Mouse (Mus musculus) adrenal gland, adult 18-20 months (tissue): ENCODE data around the gene Ppig. TPM values are rescaled to one million over a fixed set of nuclear protein-coding genes. Genes with fewer than 3 reads are reported as not detected.
"Not testable (repeated sequence)": the region's sequence is repeated elsewhere in the genome, so short reads cannot be mapped to it uniquely, and the experiment has no call there.

Experiments
- DNase-seq, 2 experiments: peaks; one replicate each; pipeline ENCODE4 v3.0.0; 2021 to 2022; ENCODE audit warnings: low spot score in 2 of 2
- long read RNA-seq, 2 experiments: library from polyadenylated mRNA; stranded (forward); transcript quantifications; one replicate each; pipeline ENCODE4 v2.0.0; 2021
- total RNA-seq, 2 experiments: library from RNA; stranded (reverse); gene quantifications; 1 replicate in 1 of 2; 2 replicates in 1 of 2; pipeline ENCODE4 v1.2.3; 2021

The Ppig gene
- total RNA-seq, result 10 to 100 TPM; 61.5 to 65.5 TPM
- long read RNA-seq, experiment 1, full-length matches to known transcripts, result 19 of 25 reads
- long read RNA-seq, experiment 1, partial matches to known transcripts, result 1 of 25 reads
- long read RNA-seq, experiment 1, other reads (novel, unspliced or antisense), result 5 of 25 reads
- long read RNA-seq, experiment 2, full-length matches to known transcripts, result 23 of 39 reads
- long read RNA-seq, experiment 2, partial matches to known transcripts, result 9 of 39 reads
- long read RNA-seq, experiment 2, other reads (novel, unspliced or antisense), result 7 of 39 reads

DNA sequence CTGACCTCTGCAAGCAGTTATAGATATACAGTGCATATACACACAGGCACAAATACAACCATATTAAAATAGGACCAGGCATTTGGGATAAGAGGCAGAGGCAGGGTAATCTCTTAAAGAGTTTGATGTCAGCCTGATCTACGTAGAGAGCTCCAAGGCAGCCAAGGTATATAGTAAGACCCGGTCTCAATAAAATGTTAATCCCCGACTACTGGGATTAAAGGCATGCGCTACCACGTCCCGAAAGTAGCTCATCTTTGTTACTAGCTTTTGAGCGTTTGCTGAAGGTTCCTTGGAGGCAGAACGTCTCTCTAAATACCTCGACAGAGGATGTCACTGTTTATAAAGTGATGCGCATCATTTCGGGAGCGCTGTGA is at the start of gene Ppig:
Gene Ppig, plus strand, starts transcription at position 273 of the 377 bp plus-strand sequence.
- DNase-seq, result no peak

DNA sequence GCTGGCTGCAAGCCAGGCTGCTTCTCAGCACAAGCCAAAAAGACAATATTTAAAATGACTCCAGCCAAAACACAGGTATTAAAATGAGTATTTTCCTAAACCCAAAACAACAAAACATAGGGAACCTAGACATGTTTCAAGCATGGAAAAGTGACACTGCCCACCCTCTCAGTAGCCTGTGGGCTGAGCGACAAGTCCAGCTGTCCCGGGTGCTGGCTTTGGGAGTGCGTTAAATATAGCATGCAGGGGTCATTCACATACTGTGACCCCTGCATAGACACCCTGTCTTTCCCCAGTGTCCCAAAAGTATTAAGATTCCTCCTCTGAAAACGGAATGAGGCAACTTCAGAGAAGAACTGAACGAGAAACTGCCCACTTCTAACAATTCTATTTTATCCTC is 48.6 kb upstream of the Ppig start:
- no peak for DNase-seq

DNA sequence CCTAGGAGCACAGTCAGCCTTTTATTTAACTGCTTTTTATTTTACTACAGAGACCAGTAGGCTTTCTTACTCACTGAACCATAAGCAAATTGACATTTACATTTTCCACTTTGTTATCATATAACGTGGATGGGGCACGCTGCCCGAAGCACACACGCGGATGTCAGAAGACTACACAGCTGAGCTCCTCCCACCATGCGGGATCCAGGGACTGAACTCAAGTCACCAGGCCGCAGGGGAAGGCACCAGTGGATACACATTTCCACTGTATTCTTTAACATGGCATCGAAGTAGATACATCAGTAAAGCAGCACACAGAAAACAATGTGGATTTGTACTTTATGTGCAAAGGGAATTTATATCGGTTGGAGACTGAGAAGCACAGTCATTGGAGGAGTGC is 47.1 kb upstream of the Ppig start:
- no peak for DNase-seq

DNA sequence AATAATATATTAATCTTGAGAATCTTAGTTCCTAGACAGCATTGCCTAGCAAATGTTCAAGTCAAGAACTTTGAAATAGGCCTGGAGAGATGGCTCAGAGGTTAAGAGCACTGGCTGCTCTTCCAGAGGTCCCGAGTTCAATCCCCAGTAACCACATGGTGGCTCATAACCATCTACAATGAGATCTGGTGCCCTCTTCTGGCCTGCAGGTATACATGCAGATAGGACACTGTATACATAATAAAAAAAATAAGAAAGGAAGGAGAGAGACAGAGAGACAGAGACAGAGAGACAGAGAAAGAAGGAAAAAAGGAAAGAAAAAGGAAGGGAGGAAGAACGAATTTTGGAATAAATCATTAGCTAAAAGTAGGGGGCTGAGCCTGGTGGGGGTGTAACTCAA is 45.6 kb upstream of the Ppig start:
- no peak for DNase-seq

DNA sequence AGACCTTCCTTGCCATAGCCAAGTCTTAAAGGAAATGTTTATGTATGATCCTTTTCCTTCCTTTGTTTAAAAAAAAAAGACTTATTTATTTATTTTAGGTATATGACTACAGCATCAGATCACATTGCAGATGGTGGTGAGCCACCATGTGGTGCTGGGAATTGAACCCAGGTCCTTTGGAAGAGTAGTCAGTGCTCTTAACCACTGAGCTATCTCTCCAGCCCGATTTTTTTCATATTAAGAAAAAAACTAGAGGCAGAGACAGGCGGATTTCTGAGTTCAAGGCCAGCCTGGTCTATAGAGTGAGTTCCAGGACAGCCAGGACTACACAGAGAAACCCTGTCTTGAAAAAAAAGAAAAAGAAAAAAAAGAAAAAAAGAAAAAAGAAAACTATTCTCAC is 45.1 kb upstream of the Ppig start:
- DNase-seq, result not testable (repeated sequence)

DNA sequence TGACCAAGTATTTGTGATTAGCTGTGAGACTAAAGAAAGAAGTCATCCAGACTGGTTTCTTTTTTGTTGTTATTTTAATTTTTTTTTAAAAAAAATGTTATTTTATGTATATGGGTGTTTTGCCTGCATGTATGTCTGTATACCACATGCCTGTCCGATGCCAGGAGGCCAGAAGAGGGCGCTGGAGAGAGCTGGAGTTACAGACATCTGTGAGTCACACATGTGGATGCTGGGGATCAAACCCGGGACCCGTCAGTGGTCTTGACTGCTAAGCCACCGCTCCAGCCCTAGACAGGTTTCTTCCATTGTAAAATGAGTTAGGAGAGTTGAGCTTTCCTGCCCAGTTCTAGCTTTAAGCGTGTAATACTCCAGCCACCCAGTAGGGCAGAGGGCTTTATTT is 42.4 kb upstream of the Ppig start:
- no peak for DNase-seq

DNA sequence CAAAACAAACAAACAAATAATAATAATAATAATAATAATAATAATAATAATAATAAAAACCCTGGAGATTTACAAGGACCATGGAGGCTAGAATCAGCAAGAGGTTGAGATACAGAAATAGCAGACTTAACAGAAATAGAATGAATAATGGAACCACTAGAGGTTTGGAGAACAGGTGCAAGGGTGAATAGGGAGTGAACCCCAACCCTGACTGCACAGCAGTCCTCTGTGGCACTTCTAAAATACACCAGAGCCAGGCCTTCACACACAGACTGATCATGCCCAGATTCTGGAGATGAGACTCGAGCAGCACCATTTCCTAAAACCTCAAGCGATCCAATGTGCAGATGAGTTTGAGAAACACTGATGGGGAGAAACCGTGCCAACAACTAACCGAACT is 40.4 kb upstream of the Ppig start:
- DNase-seq, result no peak

DNA sequence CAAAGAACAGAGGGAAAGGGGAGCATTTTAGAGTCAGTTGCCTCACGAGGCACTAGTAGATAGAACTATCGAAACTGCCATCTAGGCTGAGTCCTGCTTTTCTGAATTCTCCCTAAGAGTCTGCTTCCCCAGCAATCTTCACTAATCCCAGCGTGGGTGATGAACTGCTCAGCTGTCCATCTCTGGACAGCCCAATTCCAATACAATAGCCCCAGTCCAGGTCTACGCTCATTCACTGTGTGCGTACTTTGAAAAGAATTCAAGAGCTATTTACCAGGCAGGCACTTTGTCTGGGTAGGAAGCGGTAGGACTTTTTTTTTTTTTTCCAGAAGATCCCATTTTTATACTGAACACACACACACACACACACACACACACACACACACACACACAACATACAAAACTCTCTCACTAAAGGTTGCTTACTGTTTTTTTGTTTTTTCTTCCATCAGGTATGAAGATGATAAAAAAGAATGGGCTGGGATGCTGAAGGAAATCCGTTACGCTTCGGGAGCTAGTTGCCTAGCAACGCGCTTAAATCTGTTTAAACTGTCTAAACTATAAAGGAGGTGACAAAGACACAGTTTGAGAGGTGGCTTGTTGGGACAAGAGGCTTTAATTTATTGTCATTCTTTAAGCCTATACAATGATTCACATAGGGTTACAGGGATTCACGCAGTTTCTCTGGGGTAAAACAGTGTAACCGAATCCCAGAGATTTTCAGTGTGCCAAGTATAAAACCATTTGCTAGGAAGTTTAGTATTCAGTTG is 39.1 kb upstream of the Ppig start:
- no peak for DNase-seq

DNA sequence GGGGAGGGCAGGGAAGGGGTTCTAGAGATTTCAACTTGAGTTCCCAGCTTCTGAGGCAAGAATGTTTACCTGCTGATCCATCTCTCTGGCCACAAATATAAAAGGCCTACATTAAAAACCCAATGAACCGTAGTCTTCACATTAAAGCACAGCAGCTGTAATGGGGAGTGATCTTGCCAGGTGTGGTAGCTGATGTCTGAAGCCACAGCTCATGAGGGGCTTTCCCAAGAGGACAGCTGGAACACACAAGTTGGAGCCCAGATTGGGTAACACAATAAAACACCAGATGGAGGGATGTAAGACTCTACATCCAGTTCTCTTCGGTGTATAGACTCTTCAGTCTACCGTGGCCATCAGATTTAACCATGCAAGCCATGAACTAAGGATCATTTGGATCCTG is 37.9 kb upstream of the Ppig start:
- DNase-seq, result no peak

DNA sequence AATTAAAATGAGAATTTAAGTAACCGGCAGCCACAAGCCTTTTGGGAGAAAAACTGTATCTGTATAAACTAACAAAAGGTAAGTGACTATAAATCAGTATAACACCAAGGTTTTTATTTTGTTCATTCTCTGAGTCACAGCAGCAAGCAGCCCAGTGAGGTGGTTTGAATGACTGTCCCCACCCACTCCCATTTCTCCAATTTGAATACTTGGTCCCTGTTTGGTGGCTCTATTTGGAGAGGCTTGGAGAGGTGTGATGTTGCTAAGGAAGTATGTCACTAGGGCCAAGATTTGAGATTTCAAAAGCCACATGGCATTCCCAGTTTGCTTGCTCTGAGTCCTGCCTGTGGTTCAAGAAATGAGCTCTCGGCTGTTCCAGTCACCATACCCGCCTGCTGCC is 32.1 kb upstream of the Ppig start:
- DNase-seq, result no peak

DNA sequence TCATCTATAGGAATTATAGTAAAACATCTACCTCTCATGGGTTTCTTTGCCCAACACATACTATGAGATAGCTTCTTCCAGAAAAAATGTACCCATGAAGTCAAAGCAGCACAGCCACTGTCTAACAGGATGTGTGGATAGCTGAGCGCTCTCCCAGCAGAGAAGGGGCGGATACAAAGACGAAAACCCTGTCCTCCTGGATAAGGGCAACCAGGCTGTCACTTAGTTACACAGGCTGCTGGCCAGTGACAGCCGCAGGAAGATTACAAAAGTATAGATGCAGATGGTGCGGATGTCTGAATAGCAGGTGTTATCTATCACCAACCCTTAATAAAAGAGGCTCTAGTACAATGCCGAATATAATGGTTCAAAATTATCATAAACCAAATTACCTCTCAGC is 31.5 kb upstream of the Ppig start:
- no peak for DNase-seq

DNA sequence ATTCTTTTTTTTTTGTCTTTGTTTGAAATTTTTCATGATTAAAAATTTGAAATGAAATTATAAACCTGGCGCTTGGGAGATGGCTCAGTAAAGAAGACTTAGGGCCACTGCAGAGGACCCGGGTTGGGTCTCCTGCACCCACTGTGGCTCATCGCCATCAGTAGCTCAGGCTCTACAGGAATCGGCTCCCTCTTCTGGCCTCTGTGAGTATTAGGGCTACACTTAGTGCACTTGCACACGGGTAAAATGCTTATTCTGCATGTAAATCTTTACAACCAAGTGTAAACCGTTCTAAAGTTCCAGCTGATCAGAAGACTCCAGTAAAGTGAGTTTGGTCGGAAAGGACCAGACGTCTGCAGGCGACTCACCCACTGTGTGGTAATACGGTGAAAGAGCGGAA is 28.8 kb upstream of the Ppig start:
- DNase-seq, result no peak

DNA sequence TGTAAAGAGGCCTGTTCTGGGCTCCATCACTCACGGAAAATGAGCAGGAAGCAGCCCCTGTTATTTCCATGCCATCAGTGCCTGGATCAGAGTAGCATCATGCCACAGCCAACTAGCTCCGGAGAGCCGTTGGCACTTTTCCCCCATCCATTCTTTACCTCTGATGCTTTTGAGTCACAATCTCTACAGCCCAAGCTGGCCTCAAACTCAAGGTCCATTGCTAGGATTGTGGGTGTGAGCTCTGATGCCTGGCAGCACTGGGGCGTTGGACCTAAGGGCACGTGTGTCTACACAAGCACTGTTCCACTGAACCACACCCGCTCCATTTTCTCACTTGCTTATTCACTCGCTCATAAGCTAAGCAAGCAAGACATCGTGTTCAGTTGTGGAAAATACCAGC is 21.9 kb upstream of the Ppig start:
- DNase-seq, result no peak

DNA sequence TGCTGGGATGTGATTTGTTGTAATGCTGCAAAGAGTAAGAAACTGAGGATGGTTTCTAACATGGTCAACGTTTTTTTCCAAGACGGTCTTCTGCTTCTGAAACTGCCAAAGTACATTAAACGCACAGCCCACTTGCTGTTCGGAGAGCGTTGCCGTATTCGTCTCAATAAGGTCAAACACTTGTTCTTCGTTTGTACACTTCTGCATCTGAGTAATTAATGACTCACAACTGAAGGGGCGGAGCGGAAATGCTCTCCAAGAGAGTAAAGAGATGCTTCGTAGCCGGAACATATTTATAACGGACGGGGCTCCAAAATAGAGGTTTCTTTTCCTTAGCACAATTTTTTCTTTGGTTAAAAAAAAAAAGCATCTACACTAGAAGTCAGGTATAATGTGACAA is 10.2 kb upstream of the Ppig start:
- no peak for DNase-seq

DNA sequence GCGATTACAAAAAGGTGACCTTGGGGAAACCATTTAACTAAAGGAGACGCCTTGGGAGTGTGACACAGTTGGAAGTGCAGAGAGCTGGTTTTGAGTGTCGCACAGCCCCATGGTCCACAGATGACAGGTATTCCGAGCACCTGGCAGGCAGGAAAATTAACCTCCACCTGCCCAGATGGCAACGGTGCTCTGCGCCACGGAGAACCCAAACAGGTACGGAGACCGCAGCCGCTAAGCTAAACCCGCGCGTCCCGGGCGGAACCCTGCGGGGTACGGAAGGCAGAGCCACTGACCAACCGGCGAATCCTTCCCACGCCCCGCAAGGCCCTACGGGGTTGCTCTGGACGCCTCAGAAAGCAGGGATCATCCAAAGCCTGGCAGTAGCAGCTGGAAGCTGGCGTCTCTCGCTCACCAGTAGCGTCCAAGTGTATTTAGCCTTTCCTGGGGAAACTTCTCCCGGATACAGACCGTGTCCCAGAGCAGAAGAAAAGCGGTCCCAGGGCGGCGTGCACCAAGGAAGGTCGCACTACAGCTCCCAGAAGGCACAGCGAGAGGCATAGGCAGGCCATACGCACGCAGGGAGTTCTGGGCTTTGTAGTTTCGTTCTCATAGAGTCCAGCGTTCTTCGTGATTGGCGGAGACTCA is 9.2 kb upstream of the Ppig start, which contains the start of gene Fastkd1:
Gene Fastkd1, minus strand, starts transcription at position 536 of the 645 bp plus-strand sequence.
- peak; percentile 70 to 77 for DNase-seq

DNA sequence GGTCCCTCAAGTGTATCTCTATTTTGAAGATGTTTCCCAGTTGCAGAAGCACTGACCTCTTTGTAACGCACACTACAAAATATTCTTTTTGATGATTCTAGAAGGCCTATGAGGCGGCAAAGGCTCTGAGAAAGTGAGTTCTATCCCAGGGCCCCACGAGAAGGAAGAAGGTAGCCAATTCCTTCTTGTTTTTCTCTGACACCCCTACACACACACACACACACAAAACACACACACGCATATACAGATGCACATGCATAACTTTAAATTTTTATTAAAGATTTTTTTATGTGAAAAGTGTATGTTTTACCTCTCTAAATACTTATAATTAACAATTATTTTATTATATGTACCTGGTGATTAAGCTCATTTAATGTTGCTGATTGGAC is 8.7 kb upstream of the Ppig start:
- no peak for DNase-seq

DNA sequence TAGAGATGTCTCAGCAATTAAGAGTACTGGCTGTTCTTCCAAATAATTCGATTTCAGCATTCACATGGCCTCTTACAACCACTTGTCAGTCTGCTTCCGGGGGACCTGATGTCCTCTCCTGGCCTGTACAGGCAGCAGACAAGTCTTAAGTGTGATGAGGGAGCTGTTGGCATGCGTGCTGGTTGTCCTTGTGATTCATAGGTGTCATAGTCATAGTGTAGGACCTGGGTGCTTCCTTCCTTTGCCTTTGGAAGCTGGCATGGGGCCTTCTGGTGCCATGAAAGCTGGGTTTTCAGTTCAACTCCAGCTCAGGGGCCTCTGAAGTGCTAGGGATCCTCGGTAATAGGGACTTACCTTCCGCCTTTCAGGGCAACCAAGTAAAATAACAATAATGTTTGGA is 8.2 kb upstream of the Ppig start:
- DNase-seq, result no peak

DNA sequence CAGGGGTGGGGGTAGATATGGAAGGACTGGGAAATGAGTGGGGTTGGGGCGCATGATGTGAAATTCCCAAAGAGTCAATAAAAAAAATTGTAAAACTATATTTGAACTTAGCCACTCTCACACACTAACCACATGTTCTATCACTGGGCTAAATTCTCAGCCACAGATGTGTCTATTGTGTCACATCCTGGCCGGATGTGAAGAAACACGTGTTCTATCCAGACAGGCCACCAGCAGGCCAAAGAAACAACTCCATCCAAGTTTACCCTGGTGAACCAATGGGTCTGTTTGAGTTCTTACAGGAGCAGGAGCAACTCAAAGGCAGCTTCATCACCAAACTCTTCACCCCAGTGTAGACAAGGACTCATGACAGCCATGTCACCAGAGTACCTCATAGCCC is 5.9 kb upstream of the Ppig start:
- DNase-seq, result no peak

DNA sequence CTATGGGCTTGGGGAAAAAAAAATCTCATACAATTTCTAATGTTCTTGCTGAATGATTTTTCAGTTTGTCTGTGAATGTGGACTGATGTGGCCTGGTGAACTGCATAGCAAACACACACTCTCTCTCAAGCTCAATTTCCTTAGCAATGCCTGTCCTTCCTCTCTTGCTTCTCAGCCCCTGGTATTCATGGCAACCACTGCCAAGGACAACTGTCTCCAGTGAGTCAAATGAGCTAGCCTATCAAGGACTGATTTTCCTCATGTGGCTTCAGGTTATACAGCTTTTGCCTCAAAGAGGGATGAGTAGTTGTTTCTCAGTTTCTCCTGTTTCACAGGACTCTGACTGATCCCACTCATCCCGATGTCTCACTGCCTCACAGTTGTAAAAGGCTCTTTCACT is 3.2 kb upstream of the Ppig start:
- DNase-seq, result peak in 1 of 2 experiments; percentile 21

DNA sequence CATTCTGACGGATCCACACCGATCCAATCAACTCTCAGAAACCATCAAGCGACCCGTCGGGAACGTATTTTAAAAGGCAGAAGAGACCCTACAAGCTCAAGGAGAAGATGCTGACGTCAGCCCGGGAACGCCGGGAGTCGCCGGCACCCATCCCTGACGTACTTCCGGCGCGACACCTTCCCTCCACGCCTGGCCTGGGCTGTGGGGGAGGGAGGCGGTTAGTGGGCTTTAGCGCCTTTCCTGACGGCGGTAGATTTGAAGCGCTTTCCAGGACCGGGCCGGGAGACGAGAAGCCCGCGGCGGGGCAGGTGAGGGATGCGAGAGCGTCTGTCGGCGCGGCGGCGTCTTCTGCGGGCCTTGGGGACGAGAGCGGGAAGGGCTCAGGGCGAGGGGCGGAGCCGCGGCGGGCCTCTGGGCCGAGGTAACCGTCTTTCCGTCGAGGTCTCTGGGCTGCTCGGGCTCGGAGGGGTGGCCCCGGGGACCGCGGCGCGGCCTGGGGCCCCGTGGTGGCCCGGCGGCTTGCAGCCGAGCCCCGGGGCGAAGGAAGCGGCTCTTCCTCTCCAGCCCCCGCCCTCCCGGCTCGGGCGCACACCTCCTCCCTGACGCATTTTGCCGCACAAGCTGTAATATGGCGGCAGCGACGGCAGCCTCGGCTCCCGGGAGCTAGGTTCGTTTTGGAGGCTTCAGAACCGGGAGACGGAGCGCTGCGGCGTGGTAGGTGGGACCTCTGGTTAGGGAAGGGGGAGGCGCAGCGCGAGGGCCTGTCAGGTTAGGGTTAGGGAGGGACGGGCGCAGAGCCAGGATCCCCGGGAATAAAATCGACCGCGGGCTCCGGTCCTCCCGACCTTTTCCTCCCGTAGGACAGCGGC is 539 bp downstream of the Ppig start:
- peak; percentile 93 to 95 for DNase-seq

DNA sequence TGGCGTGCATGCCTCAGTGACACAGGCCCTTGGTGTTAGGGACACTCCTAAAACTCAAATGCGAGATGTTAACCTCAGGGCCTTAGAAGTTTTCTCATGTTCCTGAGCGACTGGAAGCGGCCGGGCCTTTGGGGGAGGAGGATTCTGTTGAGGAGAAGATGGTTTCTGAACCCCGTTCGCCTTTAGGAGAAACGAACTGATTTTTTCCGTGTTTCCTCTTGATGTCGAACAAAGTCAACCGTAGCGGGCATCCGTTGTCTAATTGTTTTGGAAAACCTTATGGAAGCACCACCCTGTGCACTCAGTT is 1.1 kb downstream of the Ppig start:
- DNase-seq, result no peak

DNA sequence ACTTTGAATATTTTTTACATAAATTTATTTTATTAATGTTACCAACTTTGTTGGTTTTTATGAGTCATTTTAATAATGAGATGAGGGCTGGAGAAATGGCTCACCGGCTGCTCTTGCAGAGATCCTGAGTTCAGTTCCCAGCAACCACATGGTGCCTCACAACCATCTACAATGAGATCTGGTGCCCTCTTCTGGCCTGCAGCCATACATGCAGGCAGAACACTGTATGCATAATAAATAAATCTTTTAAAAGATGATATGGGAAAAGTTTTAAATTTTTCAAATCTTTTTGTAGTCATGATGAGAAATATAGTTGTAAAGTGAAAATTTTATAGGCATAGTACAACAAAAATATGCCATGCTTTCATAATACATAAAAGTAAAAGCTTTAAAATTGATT is 22.7 kb downstream of the Ppig start:
- DNase-seq, result no peak
